Mouse (Mus musculus) T-helper 1 cell (primary cell): Measurements from ENCODE around the gene Negr1.

Experiments
- in situ Hi-C: fragments of 300-600 bp; cut with MboI, MseI; formaldehyde crosslinking; loops from one replicate; pipeline ENCODE4 v1.15.1; 2025; ENCODE audit warnings: high pct_unique_total_duplicates

The Negr1 gene

DNA sequence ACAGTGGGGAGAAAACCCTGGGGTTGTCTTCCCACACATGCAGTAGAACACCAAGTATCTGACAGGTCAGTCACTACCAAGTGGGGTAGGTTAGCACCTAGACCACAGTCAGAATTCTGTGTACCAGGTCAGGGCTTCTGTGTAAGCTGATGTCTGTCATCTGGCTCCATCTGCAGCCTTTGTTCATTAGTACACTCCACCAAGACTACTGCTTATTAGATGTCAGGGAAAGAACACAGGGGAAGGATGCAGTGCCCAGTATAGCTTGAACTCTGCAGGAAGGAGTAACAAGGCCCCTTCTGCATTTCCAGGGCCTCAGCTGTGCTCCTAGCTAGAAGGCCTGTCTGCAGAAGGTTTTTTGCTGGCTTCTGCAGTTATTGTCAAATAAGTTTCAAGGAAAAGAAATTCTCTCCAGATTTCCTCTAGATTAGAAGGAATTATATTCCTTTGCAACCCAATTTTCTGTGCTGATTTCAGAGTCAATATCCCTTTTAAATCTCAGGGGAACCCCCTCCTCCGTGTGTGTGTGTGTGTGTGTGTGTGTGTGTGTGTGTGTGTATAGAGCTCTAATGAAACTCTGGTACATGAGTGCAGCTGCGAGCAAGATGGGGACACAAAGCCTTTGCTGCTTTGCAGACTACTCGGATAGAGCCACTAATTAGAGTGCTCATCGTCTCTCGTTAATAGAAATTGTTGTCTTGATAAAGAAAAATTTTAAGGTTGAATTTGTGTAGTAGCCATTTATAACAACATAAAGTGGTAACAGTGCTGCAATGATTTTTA is 654.5 kb downstream of the Negr1 start:
- in situ Hi-C loops: no loop called here

DNA sequence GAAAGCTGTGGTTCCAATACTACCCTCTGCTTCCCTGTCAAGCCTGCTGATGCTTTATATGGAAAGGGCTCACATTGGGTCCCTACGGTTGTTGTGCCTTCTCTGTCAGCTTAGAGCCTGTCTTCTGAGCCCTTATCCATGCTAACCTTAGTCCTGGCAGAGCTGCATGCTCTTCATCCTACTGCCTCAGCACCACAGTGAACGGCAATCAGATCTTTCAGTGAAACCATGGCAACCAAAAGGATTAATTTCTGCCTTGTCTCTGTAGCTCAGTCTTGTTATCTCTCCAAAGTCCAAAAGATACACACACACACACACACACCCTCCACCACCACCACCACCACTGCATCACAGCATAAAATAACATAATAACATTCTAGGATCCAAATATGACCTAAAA is 656.2 kb downstream of the Negr1 start:
- in situ Hi-C loops: no loop called here

DNA sequence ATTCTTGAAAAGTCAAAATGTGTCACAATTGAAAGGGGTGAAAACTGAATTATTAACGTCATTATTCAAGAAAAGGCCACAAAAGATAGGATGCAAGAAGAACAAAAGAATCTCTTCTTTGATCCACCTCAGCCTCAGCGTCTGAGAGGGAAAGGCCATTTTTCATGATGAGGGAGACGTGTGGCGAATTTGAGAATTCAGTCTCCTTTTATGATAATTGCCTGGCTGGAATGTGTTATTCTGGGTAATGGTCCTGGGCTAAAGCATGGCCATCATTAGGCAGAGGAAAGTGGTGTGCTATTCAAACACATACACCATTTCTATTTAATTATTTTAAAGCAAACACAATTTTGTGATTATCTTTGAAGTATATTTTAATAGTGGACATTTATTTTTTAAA is 663.3 kb downstream of the Negr1 start:
- in situ Hi-C loops: no loop called here

DNA sequence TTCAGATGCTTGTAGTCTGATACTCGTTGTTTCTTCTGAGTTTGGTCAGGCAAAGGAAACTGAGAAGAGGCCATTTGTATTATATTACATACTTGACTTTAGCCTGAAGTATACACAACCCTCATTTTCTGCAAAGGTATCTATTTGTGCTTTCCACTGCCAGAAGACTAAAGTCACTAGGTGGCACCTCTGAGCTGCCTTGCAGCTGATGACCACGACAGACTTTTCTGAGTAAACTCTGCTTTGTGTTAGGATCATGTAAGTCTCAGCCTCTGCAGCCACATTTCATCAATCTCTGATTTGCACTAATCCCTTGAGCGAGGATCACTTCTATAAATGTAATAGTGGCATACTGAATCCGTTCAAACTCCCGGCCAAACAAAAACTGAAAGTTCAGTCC is 671.1 kb downstream of the Negr1 start:
- in situ Hi-C loops: no loop called here

DNA sequence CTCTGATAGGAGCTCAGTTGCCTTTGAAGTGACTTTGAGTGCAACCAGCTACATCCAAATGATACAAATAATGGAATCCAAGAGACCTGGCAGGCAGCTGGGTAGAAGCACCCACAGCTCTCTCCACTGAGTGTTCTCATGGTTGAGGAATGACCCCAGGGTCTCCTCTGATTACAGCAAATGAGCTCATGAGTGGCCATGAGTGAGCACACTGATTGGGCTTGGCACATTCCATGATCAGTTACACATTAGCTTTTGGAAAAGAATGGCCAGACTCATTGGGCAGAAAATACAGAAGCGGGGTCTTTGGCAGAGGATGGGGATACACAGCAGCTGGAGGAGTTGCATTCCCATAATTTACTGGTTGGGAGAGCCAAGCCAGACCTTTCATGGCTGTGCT is 678.6 kb downstream of the Negr1 start:
- in situ Hi-C loops: no loop called here

DNA sequence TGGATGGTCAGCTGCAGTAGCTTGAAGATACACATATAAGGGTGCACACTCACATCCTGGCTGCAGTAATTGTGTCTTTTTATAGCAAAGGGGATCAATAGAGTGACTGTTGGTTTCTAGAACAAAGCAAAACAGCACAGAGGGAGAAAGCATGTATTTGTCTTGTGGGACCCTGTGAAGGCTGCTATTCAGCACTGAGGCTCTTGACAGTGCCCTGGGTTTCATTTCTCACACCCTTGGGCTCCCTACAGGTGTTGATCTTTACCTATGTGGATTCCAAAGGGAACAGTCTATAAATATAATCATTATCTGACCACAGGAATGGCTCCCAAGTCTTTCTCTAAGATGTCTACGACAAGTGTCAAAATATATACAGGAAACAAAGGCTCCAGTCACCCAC is 693.9 kb downstream of the Negr1 start:
- in situ Hi-C loops: no loop called here

DNA sequence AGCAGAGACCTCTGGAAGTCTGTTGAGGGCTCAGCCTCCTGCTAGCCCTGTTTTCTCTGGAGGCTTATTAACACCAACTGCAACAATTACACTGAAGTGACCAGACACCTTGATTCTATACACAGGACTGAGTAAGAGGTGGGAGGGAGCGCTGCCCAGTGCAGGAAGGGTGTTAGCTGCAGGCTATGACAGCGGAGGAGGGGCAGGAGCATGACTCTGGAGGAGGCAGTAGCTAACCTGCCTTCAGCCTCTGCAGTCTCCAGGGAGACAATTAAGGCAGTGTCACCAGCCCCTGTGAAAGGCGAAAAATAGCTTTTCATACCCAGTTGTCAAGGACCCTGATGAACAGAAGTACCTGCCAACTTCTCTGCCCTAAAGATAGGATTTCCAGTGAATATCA is 694.3 kb downstream of the Negr1 start:
- in situ Hi-C loops: no loop called here

DNA sequence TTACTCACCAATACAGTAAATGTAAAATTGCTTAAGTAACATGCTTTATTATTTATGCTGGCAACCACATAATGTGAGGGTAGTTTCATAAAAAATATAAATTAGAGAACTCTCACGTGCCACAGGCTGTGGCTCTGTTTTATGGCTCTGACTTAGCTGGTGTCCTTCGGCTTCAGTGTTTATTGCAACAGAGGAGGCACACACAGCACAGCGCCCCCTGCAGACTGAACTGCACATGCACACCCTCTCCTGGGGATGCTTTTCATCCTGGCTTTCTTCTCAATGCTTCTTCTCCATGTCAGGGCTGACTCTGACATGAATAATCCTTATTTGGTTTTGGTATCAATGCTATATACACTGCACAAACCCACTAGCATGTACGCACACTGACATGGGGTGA is 707.1 kb downstream of the Negr1 start:
- in situ Hi-C loops: no loop called here

DNA sequence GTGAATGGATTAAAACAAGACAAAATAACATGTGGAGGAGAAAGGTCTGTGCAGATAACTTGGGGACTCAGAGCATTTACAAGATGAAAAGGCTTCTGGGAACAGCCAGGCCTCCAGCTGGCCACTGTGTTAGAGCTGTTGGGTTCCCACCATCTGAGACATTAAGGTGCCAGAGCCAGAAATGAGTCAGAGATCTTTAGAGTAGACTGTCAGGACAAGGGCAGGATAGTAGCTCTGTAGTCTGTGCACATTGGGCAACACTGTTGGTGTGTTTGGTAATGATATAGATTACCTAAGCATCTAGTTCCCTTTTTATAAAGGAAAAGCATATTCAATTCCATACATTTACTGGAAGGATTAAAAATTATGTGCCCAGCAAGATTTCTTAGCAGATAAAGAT is 710.8 kb downstream of the Negr1 start:
- in situ Hi-C loops: no loop called here

DNA sequence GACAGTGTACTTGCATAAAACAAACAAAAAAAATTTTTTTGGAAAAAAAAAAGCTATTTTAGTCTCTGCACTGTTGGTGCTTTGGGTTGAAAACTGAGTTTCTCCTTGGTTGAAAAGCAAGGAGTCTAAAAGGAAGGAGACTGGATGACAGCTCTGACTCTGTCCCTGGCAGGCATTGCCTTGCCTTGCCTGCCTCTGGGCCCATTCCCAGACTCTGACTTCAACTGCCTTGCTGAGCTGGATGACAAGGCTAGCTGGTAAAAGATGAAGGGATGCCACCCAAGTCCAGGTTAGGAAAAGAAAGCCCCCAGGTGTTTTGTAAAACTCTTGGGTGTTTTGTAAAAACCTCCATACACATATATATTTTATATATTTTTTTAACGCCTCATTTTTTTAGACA is 712.5 kb downstream of the Negr1 start:
- in situ Hi-C loops: no loop called here

DNA sequence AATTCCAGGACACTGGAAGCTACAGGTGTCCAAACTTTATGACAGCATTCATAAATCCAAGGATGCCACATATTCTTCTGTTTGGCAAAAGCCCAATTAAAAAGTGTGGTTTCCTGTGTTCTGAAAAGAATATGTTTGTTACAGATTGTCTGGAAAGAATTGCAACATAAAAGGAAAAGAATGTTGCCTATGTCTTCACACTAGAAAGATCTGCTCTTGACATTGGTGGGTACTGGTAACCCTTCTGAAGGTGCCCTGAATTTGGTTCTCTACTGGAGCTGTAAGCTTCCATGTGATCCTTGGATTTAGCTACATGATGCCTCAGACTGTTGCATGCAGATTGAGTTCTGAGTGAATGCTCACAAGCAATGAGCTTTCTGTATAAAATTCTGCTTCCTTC is 718.1 kb downstream of the Negr1 start:
- in situ Hi-C loops: no loop called here

DNA sequence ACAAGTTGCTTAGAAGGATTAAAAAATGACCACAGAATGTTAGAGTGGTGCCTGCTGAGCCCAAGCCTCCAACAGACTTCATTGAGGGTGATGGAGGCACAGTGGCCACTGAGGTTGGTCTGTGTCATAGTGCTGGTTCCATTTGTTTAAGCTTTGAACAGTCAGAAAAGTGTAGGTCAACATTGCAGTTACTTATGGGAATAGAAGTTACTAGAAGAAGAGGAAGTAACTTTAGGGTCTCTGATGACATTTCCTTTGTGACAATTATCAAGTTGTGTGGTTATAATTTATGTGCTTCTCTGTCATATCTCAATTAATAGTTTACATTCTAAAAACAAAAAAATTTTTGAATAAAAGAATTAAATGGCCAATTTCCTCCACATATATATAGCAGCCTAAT is 719.7 kb downstream of the Negr1 start:
- in situ Hi-C loops: no loop called here

DNA sequence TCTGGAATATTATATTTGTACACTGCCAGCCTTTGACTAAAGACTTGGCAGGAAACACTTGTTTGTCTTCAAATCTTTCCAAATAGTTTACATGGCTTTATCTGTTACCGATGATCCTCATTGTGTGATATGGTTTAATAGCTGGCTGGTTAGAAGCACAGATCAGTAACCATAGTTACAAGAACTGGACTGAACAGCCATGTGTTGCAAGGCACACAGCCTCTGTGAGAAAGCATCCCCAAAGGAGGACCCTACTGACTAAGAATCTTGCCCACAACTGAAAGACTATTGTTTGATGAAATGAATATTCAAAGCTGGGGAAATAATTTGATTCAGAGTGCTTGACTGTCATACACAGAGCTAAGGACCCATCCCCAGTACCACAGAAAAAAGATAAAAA is 729.7 kb downstream of the Negr1 start:
- in situ Hi-C loops: no loop called here

DNA sequence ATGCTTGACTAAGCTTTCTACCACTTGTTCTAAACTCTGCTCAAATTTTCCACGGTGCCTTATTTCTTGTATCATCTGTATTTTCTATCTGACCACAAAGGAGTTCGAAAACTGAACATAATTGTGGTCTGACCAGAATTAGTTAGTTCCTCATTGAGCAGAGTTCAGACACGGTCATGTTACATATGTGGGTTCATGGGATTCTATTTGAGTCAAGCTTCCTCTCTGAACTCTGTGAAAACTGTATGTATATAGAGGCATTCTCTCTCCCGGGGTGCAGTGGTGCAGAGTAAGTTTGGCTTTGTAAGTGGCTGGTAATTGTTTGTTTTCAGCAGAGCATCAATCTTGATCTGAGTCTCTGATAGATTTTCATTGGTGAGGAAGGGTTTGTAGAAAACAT is 735.6 kb downstream of the Negr1 start:
- in situ Hi-C loops: no loop called here

DNA sequence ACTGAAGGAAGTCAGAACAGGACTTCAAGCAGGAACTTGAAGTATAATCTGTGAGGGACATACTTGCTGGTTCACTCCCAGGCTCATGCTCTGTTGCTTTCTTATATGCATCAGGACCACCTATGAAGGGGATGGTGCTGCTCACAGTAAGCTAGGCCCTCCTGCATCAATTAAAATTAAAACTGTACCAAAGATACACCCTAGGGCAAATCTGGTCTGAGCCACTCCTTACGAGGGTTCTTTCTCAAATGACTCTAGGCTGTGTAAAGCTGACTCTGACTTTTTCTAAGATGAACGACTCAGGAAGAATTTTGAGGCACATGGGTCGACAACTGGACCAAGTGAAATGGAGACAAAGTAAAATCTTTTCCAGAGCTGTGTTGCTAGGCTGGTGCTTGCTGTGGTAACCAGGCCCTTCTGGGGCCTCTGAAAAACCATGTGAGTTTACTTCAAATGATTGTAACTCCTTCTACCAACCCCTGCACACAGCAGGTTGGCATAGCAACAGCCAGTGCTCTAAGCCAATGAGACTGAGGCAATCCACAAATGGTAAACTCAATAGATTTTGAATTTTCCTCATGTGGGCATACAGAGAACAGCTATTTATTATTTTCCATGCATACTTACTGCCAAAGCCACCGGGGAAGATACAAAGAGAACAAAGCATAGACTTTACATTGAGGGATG is 742.0 kb downstream of the Negr1 start:
- in situ Hi-C loops: no loop called here

DNA sequence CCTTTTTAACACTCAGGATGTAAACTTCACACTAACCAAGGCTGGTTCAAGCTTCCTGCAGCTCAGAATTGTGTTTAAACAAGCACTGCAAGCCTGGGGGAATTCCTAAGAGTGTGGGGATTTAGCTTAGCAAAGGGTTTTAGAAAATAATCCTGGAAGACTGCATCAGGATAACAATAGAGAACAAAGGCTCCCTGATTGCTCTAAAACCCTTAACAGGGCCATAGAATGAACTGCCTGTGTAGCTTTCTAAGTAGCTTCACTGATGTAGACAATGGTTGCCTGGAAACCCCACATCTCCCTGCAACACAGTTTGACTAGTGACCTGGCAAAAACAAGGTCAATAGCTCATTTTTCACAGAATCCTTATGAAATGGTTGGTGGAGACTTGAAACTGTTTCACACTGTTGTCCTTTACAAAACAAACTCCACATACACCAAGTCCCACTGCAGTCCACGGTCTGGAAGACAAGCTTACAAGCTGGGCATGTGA is 759.5 kb downstream of the Negr1 start:
- in situ Hi-C loops: no loop called here

DNA sequence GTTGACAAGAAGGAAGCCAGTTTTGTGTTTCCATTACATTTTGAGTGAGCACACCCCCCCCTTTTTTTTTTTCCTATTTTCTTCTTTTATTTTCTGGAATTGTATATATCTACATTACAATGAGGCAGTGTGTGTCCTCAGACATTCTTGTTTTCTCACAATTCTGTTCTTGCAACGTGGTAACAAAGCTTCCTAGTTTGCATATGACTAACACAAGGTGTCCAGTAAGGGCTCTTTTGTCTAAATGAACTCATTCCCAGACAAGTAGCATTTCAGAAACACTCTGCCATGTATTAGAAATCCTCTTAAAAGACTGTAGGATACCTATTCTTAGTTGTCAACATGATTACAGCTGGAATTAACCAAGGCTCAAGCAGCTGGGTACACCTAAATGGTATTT is 760.2 kb downstream of the Negr1 start:
- in situ Hi-C loops: no loop called here

DNA sequence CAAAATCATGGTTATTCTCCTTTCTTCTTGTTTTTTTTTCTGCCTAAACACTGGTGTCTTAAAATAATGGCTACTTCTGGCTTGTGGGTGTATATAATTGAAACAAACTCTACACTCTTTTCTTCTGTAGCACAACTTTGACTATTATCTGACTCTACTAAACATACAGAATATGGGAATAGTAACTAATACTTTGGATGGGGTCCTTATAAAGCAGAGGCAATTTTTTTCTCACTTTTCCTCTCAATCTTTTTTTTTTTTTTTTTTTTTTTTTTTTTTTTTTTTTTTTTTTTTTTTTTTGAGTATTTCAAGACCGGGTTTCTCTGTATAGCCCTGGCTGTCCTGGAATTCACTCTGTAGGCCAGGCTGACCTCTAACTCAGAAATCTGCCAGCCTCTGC is 772.6 kb downstream of the Negr1 start:
- in situ Hi-C loops: no loop called here

DNA sequence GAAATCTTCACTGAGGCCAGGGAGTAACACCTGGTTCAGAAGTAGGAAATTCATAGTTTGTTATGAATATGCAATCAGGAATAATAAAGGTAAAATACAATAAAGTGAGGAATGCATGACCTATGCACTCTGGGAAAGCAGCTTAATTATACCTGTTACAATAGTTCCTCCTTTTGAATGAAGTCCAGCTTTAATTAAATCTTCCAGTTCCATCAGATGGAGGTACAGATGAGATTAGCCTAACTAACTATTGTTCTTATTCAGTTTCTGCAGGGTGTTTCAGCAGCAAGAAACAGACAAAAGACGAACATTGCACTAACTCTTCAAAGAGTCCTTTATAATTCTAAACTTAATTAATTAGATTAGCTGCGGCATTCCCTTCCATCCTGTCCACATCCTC is 787.9 kb downstream of the Negr1 start:
- in situ Hi-C loops: no loop called here

DNA sequence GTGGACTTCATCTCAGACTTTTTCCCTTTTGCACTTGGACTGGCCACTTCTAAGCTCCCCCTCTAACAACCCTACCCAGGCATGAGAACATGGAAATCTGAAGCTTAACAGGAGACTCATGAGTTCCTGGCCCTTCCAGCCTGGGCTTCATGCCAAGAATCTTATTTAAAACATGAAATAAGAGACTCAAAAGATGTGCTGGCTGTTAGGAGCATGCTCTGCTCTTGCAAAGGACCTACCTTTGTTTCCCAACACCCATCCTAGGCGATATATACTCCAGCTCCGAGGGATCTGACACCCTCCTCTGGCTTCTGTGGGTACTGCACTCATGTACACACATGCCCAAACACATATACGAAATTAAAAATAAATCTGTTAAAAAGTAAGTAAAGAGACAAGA is 797.3 kb downstream of the Negr1 start:
- in situ Hi-C loops: no loop called here

DNA sequence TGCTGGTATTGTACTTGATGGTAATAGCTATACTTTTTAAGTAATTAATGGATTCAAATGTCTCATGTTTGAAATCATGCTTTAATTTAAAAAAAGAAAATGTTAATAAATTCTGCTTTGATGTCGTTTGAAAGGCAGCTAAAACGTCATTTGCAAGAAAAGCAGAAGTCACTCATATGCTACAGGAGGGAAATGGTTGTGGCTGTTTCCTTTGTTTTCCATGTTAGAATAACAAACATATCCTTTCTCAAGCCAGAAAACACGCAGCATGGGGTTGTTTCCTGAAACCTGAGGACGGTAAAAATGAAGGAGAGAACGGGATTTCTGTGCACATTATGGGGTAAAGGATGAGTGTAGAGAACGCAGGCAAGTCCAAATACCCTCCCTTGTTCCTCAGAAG is 798.2 kb downstream of the Negr1 start:
- in situ Hi-C loops: no loop called here
